Mouse (Mus musculus) intestine, embryonic 16.5 days (tissue): ENCODE data around the gene Pes1. TPM values are rescaled to one million over a fixed set of nuclear protein-coding genes. Genes with fewer than 3 reads are reported as not detected.
"Not testable (repeated sequence)": the region's sequence is repeated elsewhere in the genome, so short reads cannot be mapped to it uniquely, and the experiment has no call there.

ENCODE experiments used
- ATAC-seq: fragments of 200-750 bp; cut with Nextera tagmentation; 2 replicates; pipeline ENCODE4 v1.8.0; 2017; ENCODE audit warnings: moderate TSS enrichment, moderate library complexity
- H3K27ac ChIP-seq: fragments of 300-500 bp; sonication (generic); 2 replicates; pipeline ENCODE4 v1.5.1; 2014; ENCODE audit warnings: mild to moderate bottlenecking, low read length
- H3K27me3 ChIP-seq: fragments of 300-500 bp; sonication (generic); replicated peaks from 2 replicates; pipeline ENCODE4 v1.6.1; 2014; ENCODE audit warnings: low read length, control low read depth, mixed read lengths; ENCODE audit not compliant: control insufficient read depth, insufficient read depth
- H3K36me3 ChIP-seq: fragments of 300-500 bp; sonication (generic); 2 replicates; pipeline ENCODE4 v1.6.1; 2014; ENCODE audit warnings: low read length, control low read depth; ENCODE audit not compliant: control insufficient read depth, insufficient read depth
- H3K4me1 ChIP-seq: fragments of 300-500 bp; sonication (generic); 2 replicates; pipeline ENCODE4 v1.6.1; 2014; ENCODE audit warnings: low read length, control low read depth, mixed read lengths; ENCODE audit not compliant: control insufficient read depth, insufficient read depth
- H3K4me2 ChIP-seq: fragments of 300-500 bp; sonication (generic); 2 replicates; pipeline ENCODE4 v1.6.1; 2014; ENCODE audit warnings: low read depth, low read length, control low read depth
- H3K4me3 ChIP-seq: fragments of 300-500 bp; sonication (generic); 2 replicates; pipeline ENCODE4 v1.5.1; 2014; ENCODE audit warnings: mild to moderate bottlenecking, low read length
- H3K9ac ChIP-seq: fragments of 300-500 bp; sonication (generic); 2 replicates; pipeline ENCODE4 v1.6.1; 2014; ENCODE audit warnings: low read depth, low read length
- H3K9me3 ChIP-seq: fragments of 300-500 bp; sonication (generic); 2 replicates; pipeline ENCODE4 v1.6.1; 2016; ENCODE audit warnings: low read length, control low read depth; ENCODE audit not compliant: control insufficient read depth
- WGBS: fragments of 180-500 bp; shearing (Covaris S2); extraction: QIAGEN DNeasy Blood & Tissue Kit; methylation state at CpG from one replicate; pipeline ENCODE4 v1.1.7; 2014; 5-methylcytosine and 5-hydroxymethylcytosine counted together
- polyA plus RNA-seq: library from polyadenylated mRNA; unstranded; fragments of >200 nt; fragmentation: Nextera tagmentation; extraction: Ambion mirVana; gene quantifications from 2 replicates; pipeline ENCODE4 v1.2.1, GENCODE M21; 2015

The Pes1 gene
- polyA plus RNA-seq, 1 experiment from 2014 or later = 79.4 TPM

GRCm38 (mm10) chr11:3955371-3955770 lies 8.4 kb upstream of the Pes1 start:
- not testable (repeated sequence) for H3K36me3 ChIP-seq, H3K27ac ChIP-seq, H3K9ac ChIP-seq, H3K4me1 ChIP-seq, H3K4me2 ChIP-seq, H3K4me3 ChIP-seq, ATAC-seq, H3K9me3 ChIP-seq, H3K27me3 ChIP-seq
- WGBS = 76% methylated on average over 4 of the region's 4 CpGs

DNA sequence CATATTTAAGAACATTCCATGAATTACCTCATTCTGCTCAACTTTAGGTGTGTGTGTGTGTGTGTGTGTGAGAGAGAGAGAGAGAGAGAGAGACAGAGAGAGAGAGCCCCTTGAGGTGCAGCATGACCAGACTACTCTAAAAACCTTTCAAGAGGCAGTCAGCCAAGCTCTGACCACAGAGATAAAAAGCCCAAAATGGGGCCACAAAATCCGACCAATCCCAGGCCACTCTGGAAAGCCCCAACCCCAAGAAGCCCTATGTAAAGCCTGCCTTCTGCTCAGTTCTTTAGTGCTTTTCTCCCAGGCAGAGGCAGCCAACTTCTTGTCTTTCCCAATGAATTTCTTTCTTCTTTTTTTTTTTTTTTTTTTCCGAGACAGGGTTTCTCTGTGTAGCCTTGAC lies 2.9 kb upstream of the Pes1 start:
- no peak overlapping the region for H3K4me2 ChIP-seq
- H3K9ac ChIP-seq = no peak overlapping the region
- 52% methylated on average over 2 of the region's 2 CpGs for WGBS
- H3K27ac ChIP-seq = no peak overlapping the region
- no peaks in the 10 kb centered on the region for H3K36me3 ChIP-seq
- H3K4me3 ChIP-seq = no peak overlapping the region
- H3K27me3 ChIP-seq = no peaks in the 10 kb centered on the region
- H3K9me3 ChIP-seq = no peaks in the 10 kb centered on the region
- ATAC-seq = no peak
- H3K4me1 ChIP-seq = no peaks in the 10 kb centered on the region

DNA sequence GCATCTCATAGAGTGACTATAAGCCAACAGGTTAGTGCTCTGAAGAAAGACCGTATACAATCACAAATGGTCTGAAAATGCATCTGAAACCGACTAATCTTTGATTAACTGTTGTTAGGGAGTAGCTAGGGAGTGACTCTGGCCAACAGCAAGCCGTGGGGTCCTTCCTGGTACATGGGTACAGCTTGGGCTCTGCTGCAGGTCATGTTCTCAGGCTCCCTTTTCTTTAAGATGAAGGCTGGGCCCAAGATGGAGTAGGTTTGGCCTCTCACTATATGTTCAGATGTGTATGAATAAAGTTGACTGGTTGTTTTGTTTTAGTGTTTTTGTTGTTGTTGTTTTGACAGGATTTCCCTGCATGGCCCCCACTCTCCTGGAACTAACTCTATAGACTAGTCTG lies 2.0 kb upstream of the Pes1 start:
- 75% methylated on average over 3 of the region's 3 CpGs for WGBS

GRCm38 (mm10) chr11:3963155-3963554 lies 620 bp upstream of the Pes1 start:
- WGBS = 78% methylated on average over 10 of the region's 10 CpGs

More for the DNA sequence above, 2.0 kb upstream of the Pes1 start:
- Histone ChIP-seq H3K4me1 (no peaks in the 10 kb centered on the region), H3K9ac (no peak overlapping the region), H3K36me3 (no peaks in the 10 kb centered on the region), H3K27ac (no peak overlapping the region), H3K9me3 (no peaks in the 10 kb centered on the region), H3K4me2 (no peak overlapping the region), H3K27me3 (no peaks in the 10 kb centered on the region), H3K4me3 (no peak overlapping the region)
- ATAC-seq = no peak

DNA sequence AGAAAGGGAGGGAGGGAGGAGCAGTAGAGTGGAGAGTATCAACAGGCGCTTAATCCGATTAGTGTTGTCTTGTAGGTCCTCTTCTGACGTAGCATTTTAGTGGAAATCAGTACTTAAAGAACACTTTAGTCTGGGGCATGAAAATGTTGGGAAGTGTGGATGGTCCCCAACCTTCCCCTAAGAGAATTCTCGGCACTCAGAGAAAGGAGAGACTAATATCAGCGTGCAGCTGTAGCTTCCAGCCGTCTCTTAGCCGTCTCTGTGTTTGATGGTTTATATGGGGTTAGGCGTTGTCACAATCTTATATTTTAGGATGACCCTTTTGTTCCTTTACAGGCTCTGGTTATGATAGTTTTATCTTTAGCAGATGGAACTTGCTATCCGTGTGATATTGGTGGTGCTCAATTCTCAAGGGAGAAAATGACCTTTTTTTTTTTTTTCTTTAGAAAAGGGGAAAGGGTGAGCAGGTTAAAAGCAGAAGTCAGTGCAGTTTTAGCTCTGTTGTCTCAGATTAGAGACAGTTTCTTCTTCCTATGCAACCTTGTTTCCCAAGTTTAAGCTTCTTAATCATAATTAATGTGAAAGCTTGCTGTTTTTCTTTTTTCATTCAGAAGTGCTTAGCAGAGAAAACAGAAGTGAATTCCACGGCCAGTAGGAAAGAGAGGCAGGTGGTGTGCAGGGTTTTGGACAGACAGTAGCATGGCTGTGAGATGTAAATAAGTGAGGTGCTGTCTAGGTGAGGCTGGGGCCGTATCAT lies 819 bp downstream of the Pes1 start:
- H3K4me1 ChIP-seq = no peaks in the 10 kb centered on the region
- H3K27ac ChIP-seq = peak overlapping the region; percentile 61
- peak overlapping the region; percentile 85 for H3K9ac ChIP-seq
- no peaks in the 10 kb centered on the region for H3K9me3 ChIP-seq
- peaks cover 6% of the 10 kb centered on the region; the same call in 1 of the 2 replicates for H3K36me3 ChIP-seq
- H3K27me3 ChIP-seq = no peaks in the 10 kb centered on the region
- ATAC-seq = no peak; the same call in 1 of the 2 replicates
- H3K4me3 ChIP-seq = peak overlapping the region; percentile 87
- 14% methylated on average over 11 of the region's 11 CpGs for WGBS
- peak overlapping the region; percentile 68 for H3K4me2 ChIP-seq

More at GRCm38 (mm10) chr11:3963155-3963554, 620 bp upstream of the Pes1 start:
- Histone ChIP-seq H3K4me2 (peak overlapping the region; percentile 68), H3K27ac (0 out of 2 replicates have a peak overlapping the region, but pooled peaks have one; percentile 14), H3K27me3 (no peaks in the 10 kb centered on the region), H3K9ac (peak overlapping the region; percentile 27; the same call in 1 of the 2 replicates), H3K36me3 (peaks cover under 1% of the 10 kb centered on the region; the same call in 1 of the 2 replicates), H3K4me3 (peak overlapping the region; percentile 87), H3K9me3 (no peaks in the 10 kb centered on the region), H3K4me1 (no peaks in the 10 kb centered on the region)
- ATAC-seq = peak; percentile 19; the same call in 1 of the 2 replicates

DNA sequence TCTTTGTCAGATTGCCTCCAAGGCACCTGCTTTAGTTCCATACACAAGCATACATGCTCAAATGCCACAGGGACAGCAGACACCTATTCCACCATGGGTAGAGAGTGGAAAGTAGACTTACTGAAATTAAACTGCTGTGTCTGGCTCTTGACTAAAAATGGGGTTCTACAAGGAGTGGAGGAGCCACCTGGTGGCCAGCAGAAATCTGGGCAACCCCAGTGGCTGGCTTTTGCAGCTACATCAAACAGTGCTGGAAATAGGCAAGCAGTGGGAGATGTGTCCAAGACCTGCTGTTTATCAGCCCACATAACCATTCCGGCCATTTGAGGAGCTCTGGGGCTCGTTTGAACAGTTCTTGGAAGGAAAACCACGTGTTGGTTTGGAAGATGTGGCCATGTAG lies 6.1 kb downstream of the Pes1 start:
- WGBS = 81% methylated on average over 3 of the region's 3 CpGs
- H3K4me1 ChIP-seq = no peaks in the 10 kb centered on the region

DNA sequence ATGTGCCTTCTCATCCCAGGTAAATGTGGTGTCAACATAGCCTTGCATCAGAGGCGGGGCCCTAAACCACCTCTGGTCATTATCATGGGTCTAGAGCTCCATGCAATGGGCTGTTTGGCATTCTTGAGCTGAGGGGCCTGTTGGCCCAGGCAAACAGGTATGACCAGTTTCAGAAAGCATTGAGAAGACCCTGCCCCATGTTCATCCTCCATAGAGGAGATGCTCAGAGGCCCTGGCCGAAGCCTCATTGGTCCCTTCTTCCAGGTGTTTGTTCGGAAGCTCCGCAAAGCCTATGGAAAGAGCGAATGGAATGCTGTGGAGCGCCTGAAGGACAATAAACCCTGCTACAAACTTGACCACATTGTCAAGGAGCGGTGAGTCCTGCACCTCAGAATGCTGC lies 6.6 kb downstream of the Pes1 start:
- WGBS = 90% methylated on average over 7 of the region's 7 CpGs
- Histone ChIP-seq H3K36me3 (peaks cover 8% of the 10 kb centered on the region; the same call in 1 of the 2 replicates), H3K27ac (no peak overlapping the region), H3K27me3 (no peaks in the 10 kb centered on the region), H3K9me3 (no peaks in the 10 kb centered on the region), H3K4me2 (no peak overlapping the region), H3K4me1 (no peaks in the 10 kb centered on the region), H3K4me3 (no peak overlapping the region), H3K9ac (no peak overlapping the region)
- ATAC-seq = no peak

More for the DNA sequence above, 6.1 kb downstream of the Pes1 start:
- H3K27me3 ChIP-seq = no peaks in the 10 kb centered on the region
- H3K4me2 ChIP-seq = no peak overlapping the region
- H3K27ac ChIP-seq = no peak overlapping the region
- no peak overlapping the region for H3K4me3 ChIP-seq
- ATAC-seq = no peak
- H3K9ac ChIP-seq = no peak overlapping the region
- no peaks in the 10 kb centered on the region for H3K9me3 ChIP-seq
- peaks cover 8% of the 10 kb centered on the region; the same call in 1 of the 2 replicates for H3K36me3 ChIP-seq

DNA sequence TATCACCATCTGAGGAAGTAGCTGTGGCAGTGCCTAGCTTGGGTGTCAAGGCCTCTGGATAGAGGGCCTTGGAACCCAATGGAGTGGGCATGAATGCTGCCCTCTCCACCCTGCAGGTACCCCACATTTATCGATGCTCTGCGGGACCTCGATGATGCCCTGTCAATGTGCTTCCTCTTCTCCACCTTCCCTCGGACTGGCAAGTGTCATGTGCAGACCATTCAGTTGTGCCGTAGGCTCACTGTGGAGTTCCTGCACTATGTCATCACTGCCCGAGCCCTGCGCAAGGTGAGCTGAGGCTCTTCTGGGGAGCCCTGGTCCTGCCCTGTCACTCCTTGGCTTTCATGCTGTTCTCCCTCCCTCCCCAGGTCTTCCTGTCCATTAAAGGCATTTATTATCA lies 9.3 kb downstream of the Pes1 start:
- no peak overlapping the region for H3K4me3 ChIP-seq
- no peaks in the 10 kb centered on the region for H3K4me1 ChIP-seq
- H3K9me3 ChIP-seq = no peaks in the 10 kb centered on the region
- 91% methylated on average over 7 of the region's 7 CpGs for WGBS
- H3K36me3 ChIP-seq = peaks cover 21% of the 10 kb centered on the region; the same call in 1 of the 2 replicates
- ATAC-seq = no peak
- H3K27me3 ChIP-seq = no peaks in the 10 kb centered on the region
- H3K4me2 ChIP-seq = no peak overlapping the region
- no peak overlapping the region for H3K27ac ChIP-seq
- no peak overlapping the region for H3K9ac ChIP-seq

GRCm38 (mm10) chr11:3974311-3974710 lies 10.5 kb downstream of the Pes1 start:
- 87% methylated on average over 3 of the region's 3 CpGs for WGBS

More at GRCm38 (mm10) chr11:3974311-3974710, 10.5 kb downstream of the Pes1 start:
- H3K36me3 ChIP-seq = peaks cover 22% of the 10 kb centered on the region
- no peak overlapping the region for H3K27ac ChIP-seq
- no peaks in the 10 kb centered on the region for H3K4me1 ChIP-seq
- no peak for ATAC-seq
- H3K4me3 ChIP-seq = no peak overlapping the region
- H3K27me3 ChIP-seq = no peaks in the 10 kb centered on the region
- no peaks in the 10 kb centered on the region for H3K9me3 ChIP-seq
- no peak overlapping the region for H3K4me2 ChIP-seq
- no peak overlapping the region for H3K9ac ChIP-seq
